Mouse (Mus musculus) spleen, adult 2 months (tissue): ENCODE measurements around the gene Zcchc14. TPM values are rescaled to one million over a fixed set of nuclear protein-coding genes. Genes with fewer than 3 reads are reported as not detected.

ENCODE experiments used
- DNase-seq, 2 experiments: peaks; one replicate each; pipeline versions ENCODE4 v3.0.0 to v3.0.0-alpha.2; 2012 to 2021; ENCODE audit warnings: low spot score in 2 of 2, low read depth in 1 of 2
- H3K27ac ChIP-seq: fragments of 200-500 bp; 2 replicates; pipeline ENCODE4 v1.5.1; 2012; ENCODE audit warnings: low read length, inconsistent platforms; ENCODE audit not compliant: insufficient read depth
- H3K27me3 ChIP-seq: fragments of 200-500 bp; 2 replicates; pipeline ENCODE4 v1.6.1; 2012; ENCODE audit warnings: mild to moderate bottlenecking, moderate library complexity, low read length, inconsistent platforms; ENCODE audit not compliant: control insufficient read depth, insufficient read depth
- H3K36me3 ChIP-seq: fragments of 200-500 bp; 2 replicates; pipeline ENCODE4 v1.6.1; 2012; ENCODE audit warnings: mild to moderate bottlenecking, low read length, inconsistent platforms; ENCODE audit not compliant: control insufficient read depth, insufficient read depth
- H3K4me1 ChIP-seq: fragments of 200-500 bp; 2 replicates; pipeline ENCODE4 v1.6.1; 2011; ENCODE audit warnings: inconsistent platforms; ENCODE audit not compliant: control insufficient read depth, insufficient read depth, insufficient read length
- H3K4me3 ChIP-seq: fragments of 200-500 bp; 2 replicates; pipeline ENCODE4 v1.5.1; 2011; ENCODE audit warnings: mild to moderate bottlenecking, inconsistent platforms; ENCODE audit not compliant: insufficient read depth, insufficient read length; ENCODE audit errors: extremely low read depth
- CTCF ChIP-seq: fragments of 200-500 bp; IDR thresholded peaks from 2 replicates; pipeline ENCODE4 v1.5.1; 2011; ENCODE audit warnings: mild to moderate bottlenecking, inconsistent platforms; ENCODE audit not compliant: insufficient read depth, insufficient read length, insufficient replicate concordance; ENCODE audit errors: extremely low read depth
- POLR2A ChIP-seq: fragments of 200-500 bp; IDR thresholded peaks from 2 replicates; pipeline ENCODE4 v1.6.1; 2011; ENCODE audit warnings: low read depth, low read length, inconsistent platforms
- WGBS: fragments of 180-500 bp; shearing (Covaris S2); methylation state at CpG from one replicate; pipeline ENCODE4 v1.1.7; 2018; 5-methylcytosine and 5-hydroxymethylcytosine counted together
- polyA plus RNA-seq: library from polyadenylated mRNA; depleted of rRNA; stranded (reverse); fragments of >200 nt; gene quantifications from 2 replicates; pipeline ENCODE4 v1.2.3, GENCODE M21; 2012

The Zcchc14 gene
- polyA plus RNA-seq, 1 experiment: 8.2 TPM

DNA sequence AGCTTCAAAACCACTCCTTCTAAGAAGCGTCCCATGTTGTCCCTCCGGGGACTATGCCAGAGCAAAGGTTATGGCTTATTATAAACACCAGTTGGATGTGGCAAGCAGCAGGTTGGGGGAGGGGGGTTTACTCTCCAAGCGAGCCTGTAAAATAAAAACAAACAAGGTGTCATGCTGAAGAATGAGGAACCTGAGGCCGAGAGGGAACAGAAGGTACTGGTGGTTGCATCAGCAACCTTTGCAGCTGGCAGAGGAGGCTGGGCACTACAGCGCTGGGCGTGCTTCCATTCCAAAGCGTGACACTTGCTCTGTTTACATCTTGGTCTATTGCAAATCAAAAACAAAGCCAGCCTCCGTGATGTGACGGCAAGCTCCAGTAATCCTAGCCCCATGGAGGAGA lies 72.2 kb downstream of the Zcchc14 start:
- WGBS: 32% methylated on average over 9 of the region's 9 CpGs
- TF ChIP-seq CTCF: no peak
- no peak for TF ChIP-seq POLR2A
- H3K27ac ChIP-seq: peak overlapping the region; percentile 0; the same call in 1 of the 2 replicates
- peaks cover 10% of the 10 kb centered on the region; the same call in 1 of the 2 replicates for H3K4me1 ChIP-seq
- no peaks in the 10 kb centered on the region for H3K27me3 ChIP-seq
- no peak for DNase-seq
- no peak overlapping the region for H3K4me3 ChIP-seq
- H3K36me3 ChIP-seq: no peaks in the 10 kb centered on the region

DNA sequence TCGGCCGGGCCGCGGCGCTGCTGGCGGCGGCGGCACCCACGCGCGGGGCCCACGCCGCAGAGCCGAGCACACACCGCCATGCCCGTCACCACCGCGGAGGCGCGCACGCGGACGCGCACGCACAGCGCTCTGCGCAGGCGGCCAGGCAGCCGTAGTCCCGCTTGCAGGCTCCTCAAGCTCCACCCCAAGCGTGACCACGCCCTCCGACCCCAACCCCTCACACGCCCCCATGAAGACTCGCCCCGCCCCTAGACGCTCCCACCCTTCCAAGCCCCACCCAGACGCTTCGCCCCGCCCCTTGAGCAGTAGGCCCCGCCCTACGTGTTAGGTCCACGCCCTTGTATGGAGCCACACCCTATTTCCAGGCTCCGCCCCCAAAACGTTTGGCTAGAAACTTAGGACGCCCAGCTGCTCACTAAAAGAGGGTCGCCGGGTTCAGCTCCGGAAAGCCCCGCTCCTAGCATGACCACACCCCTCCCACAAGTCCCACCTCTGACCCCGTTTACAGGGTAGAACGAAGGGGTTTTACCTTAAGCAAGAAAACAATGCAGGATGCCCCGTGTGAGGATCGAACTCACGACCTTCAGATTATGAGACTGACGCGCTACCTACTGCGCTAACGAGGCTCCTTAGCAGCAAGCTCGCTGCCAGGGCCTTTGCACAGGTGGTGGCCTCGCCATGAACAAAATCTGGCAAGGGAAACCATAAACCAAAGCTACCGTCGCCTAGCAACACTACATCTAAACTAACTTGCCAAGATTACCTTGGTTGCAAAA lies 73.8 kb downstream of the Zcchc14 start, which contains the start of gene Fbxo31:
TSS of gene Fbxo31 (minus strand) at position 131 of the 776 bp plus-strand sequence.
- no peaks in the 10 kb centered on the region for H3K27me3 ChIP-seq
- peak; percentile 83 to 92 for DNase-seq
- no peaks in the 10 kb centered on the region for H3K36me3 ChIP-seq
- H3K27ac ChIP-seq: peak within 1 kb of the TSS; percentile 39
- H3K4me1 ChIP-seq: peaks cover 10% of the 10 kb centered on the region; the same call in 1 of the 2 replicates
- 3% methylated on average over 58 of the region's 63 CpGs for WGBS
- peak within 1 kb of the TSS; percentile 75 for H3K4me3 ChIP-seq
- TF ChIP-seq CTCF (no peak), POLR2A (peak; percentile 51)

DNA sequence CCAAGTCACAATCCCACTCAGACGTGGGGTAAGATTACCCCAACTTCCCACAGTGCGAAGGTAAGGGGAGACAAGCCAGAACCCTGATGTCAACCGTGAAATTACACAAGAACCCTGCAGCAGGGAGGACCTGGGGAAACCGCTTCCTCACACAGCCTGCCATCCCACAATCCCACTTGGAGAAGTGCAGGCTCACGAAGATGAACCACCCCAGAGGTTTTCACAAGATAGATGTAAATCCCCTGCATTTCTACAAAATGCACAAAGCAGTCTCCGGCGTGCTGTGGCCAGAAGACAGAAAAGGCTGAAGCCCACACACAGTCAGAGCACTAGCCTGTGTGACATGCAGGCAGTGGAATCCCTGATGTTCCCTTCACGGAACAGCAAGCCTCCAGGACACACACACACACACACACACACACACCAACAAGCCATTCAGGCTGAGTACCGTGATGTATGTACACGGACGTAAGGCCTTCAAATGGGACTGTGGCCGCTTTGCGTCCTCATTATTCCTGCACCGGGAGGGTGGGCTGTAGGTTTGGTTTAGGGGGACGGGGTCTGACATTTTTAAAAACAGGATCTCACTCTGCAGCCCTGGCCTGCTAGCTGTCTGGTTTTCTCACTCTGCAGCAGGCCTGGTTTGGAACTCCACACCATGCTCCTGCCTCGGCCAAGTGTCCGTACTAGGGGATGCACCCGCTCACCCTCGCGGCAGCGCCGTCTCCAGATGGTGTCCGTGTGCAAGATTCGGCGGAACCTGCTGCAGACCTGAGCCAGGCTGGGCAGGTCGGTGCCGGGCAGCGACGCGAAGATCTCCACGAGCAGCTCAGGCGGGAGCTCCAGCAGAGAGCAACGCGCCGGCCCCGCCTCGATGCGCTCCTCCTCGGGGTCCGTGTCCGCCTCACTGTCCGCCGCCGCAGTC lies 74.7 kb downstream of the Zcchc14 start:
- Histone ChIP-seq H3K36me3 (no peaks in the 10 kb centered on the region), H3K27me3 (no peaks in the 10 kb centered on the region), H3K27ac (peak overlapping the region; percentile 31; the same call in 1 of the 2 replicates), H3K4me3 (peak overlapping the region; percentile 75), H3K4me1 (peaks cover 10% of the 10 kb centered on the region; the same call in 1 of the 2 replicates)
- no peak for TF ChIP-seq CTCF
- TF ChIP-seq POLR2A: no peak
- no peak for DNase-seq
- 2% methylated on average over 43 of the region's 44 CpGs for WGBS

DNA sequence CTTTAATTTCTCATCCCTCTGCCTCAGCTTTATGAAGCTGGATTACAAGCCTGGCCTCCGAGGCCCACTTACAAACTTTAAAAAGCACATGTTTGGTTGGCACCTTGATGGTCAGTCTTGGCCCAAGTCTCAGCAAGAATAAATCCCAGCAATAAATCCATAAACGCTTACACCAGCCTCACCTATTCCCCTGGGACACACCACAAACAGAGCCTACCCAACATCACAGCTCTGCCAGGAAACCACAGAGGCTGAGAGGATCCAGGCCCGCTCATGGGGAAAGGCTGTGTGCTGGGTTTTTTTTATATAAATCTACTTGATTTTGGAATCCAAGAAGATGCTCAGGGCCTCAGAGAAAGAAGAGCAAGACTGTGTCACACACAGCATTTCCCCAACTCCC lies 77.0 kb downstream of the Zcchc14 start:
- Histone ChIP-seq H3K4me3 (no peak overlapping the region), H3K4me1 (peaks cover 10% of the 10 kb centered on the region; the same call in 1 of the 2 replicates), H3K27me3 (no peaks in the 10 kb centered on the region), H3K36me3 (no peaks in the 10 kb centered on the region), H3K27ac (no peak overlapping the region)
- DNase-seq: no peak
- TF ChIP-seq POLR2A (no peak), CTCF (no peak)
- 59% methylated on average over 3 of the region's 3 CpGs for WGBS

DNA sequence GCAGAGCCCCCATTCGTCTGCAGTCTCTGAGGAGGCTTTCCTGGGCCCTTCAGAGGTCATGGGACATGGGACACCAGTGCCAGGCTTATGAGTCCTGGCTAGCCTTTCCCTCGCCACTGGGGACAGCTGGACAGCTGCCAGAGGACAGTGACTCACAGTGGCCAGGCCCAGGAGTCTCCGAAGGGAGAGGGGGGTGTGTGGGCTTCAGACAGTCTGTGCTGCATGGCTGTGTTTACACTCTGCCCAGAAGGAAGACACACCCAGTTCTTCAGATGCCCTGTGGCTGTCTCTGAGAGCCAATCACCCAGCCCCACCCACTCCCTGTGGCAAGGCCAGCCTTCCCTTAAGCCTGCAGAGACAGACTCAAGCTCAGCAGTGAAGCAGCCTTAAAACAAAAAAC lies 79.4 kb downstream of the Zcchc14 start:
- Histone ChIP-seq H3K27ac (no peak overlapping the region), H3K36me3 (no peaks in the 10 kb centered on the region), H3K4me3 (no peak overlapping the region), H3K4me1 (peaks cover 10% of the 10 kb centered on the region; the same call in 1 of the 2 replicates), H3K27me3 (no peaks in the 10 kb centered on the region)
- TF ChIP-seq CTCF (no peak), POLR2A (no peak)
- 71% methylated on average over 3 of the region's 3 CpGs for WGBS
- no peak for DNase-seq

DNA sequence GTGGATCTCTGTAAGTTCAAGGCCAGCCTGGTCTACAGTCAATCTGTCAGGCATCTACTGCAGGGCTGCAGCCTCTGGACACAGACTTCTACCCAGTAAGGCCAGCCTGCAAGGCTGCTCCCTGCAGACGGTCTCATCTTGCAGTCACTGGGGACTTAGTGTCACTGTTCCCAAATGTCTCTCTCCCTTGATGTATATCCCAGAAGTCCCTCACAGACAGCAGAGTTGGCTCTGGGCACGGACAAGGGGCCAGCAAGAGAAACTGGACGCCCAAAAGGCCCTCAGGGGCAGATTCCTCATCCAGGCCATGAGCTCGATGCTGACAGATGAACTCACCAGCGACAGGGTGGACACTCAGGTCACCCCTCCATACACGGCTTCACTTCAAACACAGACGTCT lies 80.6 kb downstream of the Zcchc14 start:
- H3K27me3 ChIP-seq: no peaks in the 10 kb centered on the region
- no peak overlapping the region for H3K27ac ChIP-seq
- peaks cover 4% of the 10 kb centered on the region; the same call in 1 of the 2 replicates for H3K4me1 ChIP-seq
- H3K36me3 ChIP-seq: no peaks in the 10 kb centered on the region
- no peak for DNase-seq
- WGBS: 93% methylated on average over 7 of the region's 7 CpGs
- TF ChIP-seq POLR2A: no peak
- no peak for TF ChIP-seq CTCF
- no peak overlapping the region for H3K4me3 ChIP-seq

DNA sequence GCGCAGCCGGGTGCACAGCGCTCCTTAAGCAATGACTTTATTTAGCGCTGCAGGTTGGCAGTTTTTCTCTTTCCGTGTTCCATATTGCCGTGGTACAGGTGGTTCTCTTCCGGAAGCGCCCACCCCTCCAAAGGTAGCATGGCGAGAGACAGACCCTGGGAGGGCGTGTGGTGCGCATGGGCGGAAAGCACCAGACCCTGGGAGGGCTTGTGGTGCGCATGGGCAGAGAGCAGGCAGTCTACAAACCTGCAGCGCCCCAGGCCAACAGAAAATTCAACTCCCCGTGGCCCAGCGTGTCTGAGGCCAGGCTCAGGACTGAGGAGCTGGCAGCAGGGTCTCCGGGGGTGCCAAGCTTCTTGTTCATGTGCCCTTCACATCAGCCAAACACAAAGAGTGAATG lies 81.9 kb downstream of the Zcchc14 start:
- 84% methylated on average over 17 of the region's 17 CpGs for WGBS
- H3K27me3 ChIP-seq: no peaks in the 10 kb centered on the region
- H3K27ac ChIP-seq: no peak overlapping the region
- H3K4me3 ChIP-seq: no peak overlapping the region
- DNase-seq: no peak
- no peaks in the 10 kb centered on the region for H3K4me1 ChIP-seq
- TF ChIP-seq POLR2A: no peak
- H3K36me3 ChIP-seq: no peaks in the 10 kb centered on the region
